Mouse (Mus musculus) limb, embryonic 12.5 days (tissue): ENCODE data around the gene Magi3. TPM values are rescaled to one million over a fixed set of nuclear protein-coding genes. Genes with fewer than 3 reads are reported as not detected.
A peak's percentile ranks its signal among the peaks of the same experiment; 100 is the strongest.

Experiments used
- ATAC-seq: fragments of 200-750 bp; cut with Nextera tagmentation; 2 replicates; pipeline ENCODE4 v1.8.0; 2017; ENCODE audit warnings: low read depth, moderate TSS enrichment; ENCODE audit not compliant: insufficient number of reproducible peaks, insufficient read depth, low FRiP score, low TSS enrichment
- H3K27ac ChIP-seq: fragments of 300-500 bp; sonication (generic); 2 replicates; pipeline ENCODE4 v1.5.1; 2016; ENCODE audit warnings: mild to moderate bottlenecking, moderate library complexity
- H3K27me3 ChIP-seq: fragments of 300-500 bp; sonication (generic); 2 replicates; pipeline ENCODE4 v1.6.1; 2016; ENCODE audit warnings: mild to moderate bottlenecking, moderate library complexity
- H3K36me3 ChIP-seq: fragments of 300-500 bp; sonication (generic); 2 replicates; pipeline ENCODE4 v1.6.1; 2016; ENCODE audit warnings: mild to moderate bottlenecking, moderate library complexity
- H3K4me1 ChIP-seq: fragments of 300-500 bp; sonication (generic); replicated peaks from 2 replicates; pipeline ENCODE4 v1.6.1; 2016
- H3K4me2 ChIP-seq: fragments of 300-500 bp; sonication (generic); 2 replicates; pipeline ENCODE4 v1.6.1; 2016; ENCODE audit warnings: mild to moderate bottlenecking, moderate library complexity
- H3K4me3 ChIP-seq: fragments of 300-500 bp; sonication (generic); replicated peaks from 2 replicates; pipeline ENCODE4 v1.5.1; 2016; ENCODE audit warnings: mild to moderate bottlenecking
- H3K9ac ChIP-seq: fragments of 300-500 bp; sonication (generic); replicated peaks from 2 replicates; pipeline ENCODE4 v1.6.1; 2016; ENCODE audit warnings: mild to moderate bottlenecking, moderate library complexity
- H3K9me3 ChIP-seq: fragments of 300-500 bp; sonication (generic); 2 replicates; pipeline ENCODE4 v1.6.1; 2016; ENCODE audit warnings: mild to moderate bottlenecking, moderate library complexity
- WGBS: fragments of 180-500 bp; shearing (Covaris S2); methylation state at CpG from one replicate; pipeline ENCODE4 v1.1.7; 2016; 5-methylcytosine and 5-hydroxymethylcytosine counted together
- polyA plus RNA-seq: library from polyadenylated mRNA; unstranded; fragments of >200 nt; fragmentation: Nextera tagmentation; extraction: Ambion mirVana; gene quantifications from 2 replicates; pipeline ENCODE4 v1.2.1, GENCODE M21; 2016

The Magi3 gene
- 3.2 and 4.5 TPM in 2 replicates for polyA plus RNA-seq

GRCm38 (mm10) chr3:104220295-104220965 lies at the start of gene Magi3:
Gene Magi3 (minus strand): TSS chr3:104220374.
- H3K36me3 ChIP-seq = no peaks in the 10 kb centered on the region
- peak within 1 kb of the TSS; percentile 93 for H3K27ac ChIP-seq
- H3K4me1 ChIP-seq = peaks cover 14% of the 10 kb centered on the region
- H3K27me3 ChIP-seq = no peaks in the 10 kb centered on the region
- peak within 1 kb of the TSS; percentile 96 for H3K4me2 ChIP-seq
- H3K9me3 ChIP-seq = no peaks in the 10 kb centered on the region
- H3K9ac ChIP-seq = peak within 1 kb of the TSS; percentile 72
- H3K4me3 ChIP-seq = peak within 1 kb of the TSS; percentile 74
- under 1% methylated on average over 41 of the region's 46 CpGs for WGBS
- peak; percentile 99 for ATAC-seq

- Histone ChIP-seq H3K27me3 (no peaks in the 10 kb centered on the region), H3K9me3 (no peaks in the 10 kb centered on the region), H3K9ac (no peak overlapping the region), H3K4me1 (no peaks in the 10 kb centered on the region), H3K4me2 (no peak overlapping the region), H3K27ac (no peak overlapping the region), H3K4me3 (no peak overlapping the region), H3K36me3 (no peaks in the 10 kb centered on the region)
- 85% methylated on average over 6 of the region's 6 CpGs for WGBS
- no peak for ATAC-seq
These were observed 44.5 kb upstream of the Magi3 start for GRCm38 (mm10) chr3:104264530-104265145.

GRCm38 (mm10) chr3:104260221-104260620 lies 40.0 kb upstream of the Magi3 start:
- Histone ChIP-seq H3K27me3 (no peaks in the 10 kb centered on the region), H3K27ac (no peak overlapping the region), H3K9ac (no peak overlapping the region), H3K4me2 (no peak overlapping the region), H3K9me3 (no peaks in the 10 kb centered on the region), H3K4me3 (no peak overlapping the region), H3K36me3 (no peaks in the 10 kb centered on the region), H3K4me1 (no peaks in the 10 kb centered on the region)
- 74% methylated on average over 5 of the region's 5 CpGs for WGBS
- ATAC-seq = no peak

- H3K9ac ChIP-seq = no peak overlapping the region
- H3K4me3 ChIP-seq = no peak overlapping the region
- no peaks in the 10 kb centered on the region for H3K36me3 ChIP-seq
- H3K4me2 ChIP-seq = no peak overlapping the region
- H3K27ac ChIP-seq = no peak overlapping the region
- H3K9me3 ChIP-seq = no peaks in the 10 kb centered on the region
- WGBS = 89% methylated on average over 4 of the region's 4 CpGs
- no peaks in the 10 kb centered on the region for H3K27me3 ChIP-seq
- no peak for ATAC-seq
- H3K4me1 ChIP-seq = no peaks in the 10 kb centered on the region
These were observed 39.0 kb upstream of the Magi3 start for GRCm38 (mm10) chr3:104259168-104259567.

- ATAC-seq = no peak
- Histone ChIP-seq H3K4me1 (no peaks in the 10 kb centered on the region), H3K4me2 (no peak overlapping the region), H3K9ac (no peak overlapping the region), H3K27ac (no peak overlapping the region), H3K4me3 (no peak overlapping the region), H3K9me3 (no peaks in the 10 kb centered on the region), H3K27me3 (no peaks in the 10 kb centered on the region), H3K36me3 (no peaks in the 10 kb centered on the region)
- 85% methylated on average over 3 of the region's 3 CpGs for WGBS
These were observed 36.9 kb upstream of the Magi3 start for GRCm38 (mm10) chr3:104257041-104257440.

GRCm38 (mm10) chr3:104253760-104254159 lies 33.6 kb upstream of the Magi3 start:
- H3K4me2 ChIP-seq = no peak overlapping the region
- 56% methylated on average over 3 of the region's 3 CpGs for WGBS
- no peaks in the 10 kb centered on the region for H3K9me3 ChIP-seq

GRCm38 (mm10) chr3:104247850-104248249 lies 27.7 kb upstream of the Magi3 start:
- no peak overlapping the region for H3K4me3 ChIP-seq
- 71% methylated on average over 4 of the region's 4 CpGs for WGBS
- no peak overlapping the region for H3K27ac ChIP-seq
- no peak overlapping the region for H3K4me2 ChIP-seq
- H3K36me3 ChIP-seq = no peaks in the 10 kb centered on the region
- H3K4me1 ChIP-seq = no peaks in the 10 kb centered on the region
- no peak for ATAC-seq
- H3K27me3 ChIP-seq = no peaks in the 10 kb centered on the region
- no peaks in the 10 kb centered on the region for H3K9me3 ChIP-seq
- no peak overlapping the region for H3K9ac ChIP-seq

More at GRCm38 (mm10) chr3:104253760-104254159, 33.6 kb upstream of the Magi3 start:
- Histone ChIP-seq H3K4me3 (no peak overlapping the region), H3K27me3 (no peaks in the 10 kb centered on the region), H3K9ac (no peak overlapping the region), H3K36me3 (no peaks in the 10 kb centered on the region), H3K4me1 (no peaks in the 10 kb centered on the region), H3K27ac (no peak overlapping the region)
- no peak for ATAC-seq

- Histone ChIP-seq H3K4me3 (no peak overlapping the region), H3K9me3 (no peaks in the 10 kb centered on the region), H3K9ac (no peak overlapping the region), H3K4me2 (no peak overlapping the region), H3K4me1 (no peaks in the 10 kb centered on the region), H3K27ac (no peak overlapping the region), H3K27me3 (no peaks in the 10 kb centered on the region), H3K36me3 (no peaks in the 10 kb centered on the region)
- 75% methylated on average over 1 of the region's 1 CpGs for WGBS
- ATAC-seq = no peak
These were observed 26.9 kb upstream of the Magi3 start for GRCm38 (mm10) chr3:104247057-104247456.

GRCm38 (mm10) chr3:104244373-104244772 lies 24.2 kb upstream of the Magi3 start:
- H3K4me3 ChIP-seq = no peak overlapping the region
- no peaks in the 10 kb centered on the region for H3K9me3 ChIP-seq
- no peak overlapping the region for H3K27ac ChIP-seq
- no peak overlapping the region for H3K4me2 ChIP-seq
- no peaks in the 10 kb centered on the region for H3K27me3 ChIP-seq
- WGBS = 70% methylated on average over 8 of the region's 8 CpGs
- ATAC-seq = no peak
- H3K9ac ChIP-seq = no peak overlapping the region
- H3K4me1 ChIP-seq = no peaks in the 10 kb centered on the region
- no peaks in the 10 kb centered on the region for H3K36me3 ChIP-seq

GRCm38 (mm10) chr3:104243972-104244371 lies 23.8 kb upstream of the Magi3 start:
- no peak overlapping the region for H3K9ac ChIP-seq
- no peaks in the 10 kb centered on the region for H3K9me3 ChIP-seq
- no peak overlapping the region for H3K4me3 ChIP-seq
- no peak overlapping the region for H3K4me2 ChIP-seq
- no peaks in the 10 kb centered on the region for H3K4me1 ChIP-seq
- H3K27me3 ChIP-seq = no peaks in the 10 kb centered on the region
- 77% methylated on average over 6 of the region's 6 CpGs for WGBS
- ATAC-seq = no peak
- H3K36me3 ChIP-seq = no peaks in the 10 kb centered on the region
- no peak overlapping the region for H3K27ac ChIP-seq

- 90% methylated on average over 2 of the region's 2 CpGs for WGBS
- H3K27ac ChIP-seq = no peak overlapping the region
- no peak overlapping the region for H3K4me2 ChIP-seq
- no peak overlapping the region for H3K4me3 ChIP-seq
- peaks cover 7% of the 10 kb centered on the region for H3K4me1 ChIP-seq
- no peak for ATAC-seq
- no peak overlapping the region for H3K9ac ChIP-seq
- H3K36me3 ChIP-seq = no peaks in the 10 kb centered on the region
- no peaks in the 10 kb centered on the region for H3K9me3 ChIP-seq
- no peaks in the 10 kb centered on the region for H3K27me3 ChIP-seq
These were observed 19.6 kb upstream of the Magi3 start for GRCm38 (mm10) chr3:104239785-104240184.

- Histone ChIP-seq H3K9me3 (no peaks in the 10 kb centered on the region), H3K36me3 (no peaks in the 10 kb centered on the region), H3K4me1 (peaks cover 7% of the 10 kb centered on the region), H3K4me2 (no peak overlapping the region), H3K9ac (no peak overlapping the region), H3K4me3 (no peak overlapping the region), H3K27ac (no peak overlapping the region), H3K27me3 (no peaks in the 10 kb centered on the region)
- no peak for ATAC-seq
- 81% methylated on average over 2 of the region's 2 CpGs for WGBS
These were observed 19.2 kb upstream of the Magi3 start for GRCm38 (mm10) chr3:104239376-104239775.
